Mouse (Mus musculus) gastrocnemius, postnatal 25 days (tissue): ENCODE results near the gene Gimap5. TPM values are rescaled to one million over a fixed set of nuclear protein-coding genes. Genes with fewer than 3 reads are reported as not detected.

Experiments used
- total RNA-seq, 2 experiments: library from RNA; stranded (reverse); gene quantifications; 1 replicate in 1 of 2; 2 replicates in 1 of 2; pipeline ENCODE4 v1.2.3; 2021

Gene Gimap5
- total RNA-seq, 2 experiments from 2014 or later, result 1.6 to 3.3 TPM

Other genes starting within 250 kb of the Gimap5 start
- 10 to 100 TPM; 43.0 to 45.0 TPM for gene Atp6v0e2, start 208.6 kb upstream of the Gimap5 start, total RNA-seq
- gene Lrrc61, start 191.4 kb upstream of the Gimap5 start, total RNA-seq, result 10 to 100 TPM; 14.0 to 15.0 TPM
- gene Rarres2, start 173.4 kb upstream of the Gimap5 start, total RNA-seq, result 10 to 100 TPM; 19.7 to 35.5 TPM
- gene Gm45021, start 156.6 kb upstream of the Gimap5 start, total RNA-seq, result not detected
- 10 to 100 TPM; 21.0 to 23.0 TPM for gene Repin1, start 152.3 kb upstream of the Gimap5 start, total RNA-seq
- gene Gm44965, start 152.3 kb upstream of the Gimap5 start, total RNA-seq, result 1 to 10 TPM in 1 of 2 experiments, not detected in 1; 1.5 TPM
- gene Zfp775, start 144.1 kb upstream of the Gimap5 start, total RNA-seq, result 1 to 10 TPM; 6.5 to 6.9 TPM
- gene AI854703, start 119.4 kb upstream of the Gimap5 start, total RNA-seq, result under 1 TPM; 0.24 to 0.38 TPM
- 1 to 10 TPM; 2.1 to 3.0 TPM for gene Gimap8, start 99.0 kb upstream of the Gimap5 start, total RNA-seq
- gene Gimap9, start 70.1 kb upstream of the Gimap5 start, total RNA-seq, result under 1 TPM; 0.51 to 0.67 TPM
- 1 to 10 TPM; 5.1 to 7.7 TPM for gene Gimap4, start 61.6 kb upstream of the Gimap5 start, total RNA-seq
- 10 to 100 TPM; 10.7 to 11.5 TPM for gene Gimap6, start 38.0 kb upstream of the Gimap5 start, total RNA-seq
- gene Gm28053, start 27.6 kb upstream of the Gimap5 start, total RNA-seq, result not detected
- not detected for gene Gimap7, start 27.6 kb upstream of the Gimap5 start, total RNA-seq
- 1 to 10 TPM; 2.5 to 5.0 TPM for gene Gimap1, start 7.1 kb upstream of the Gimap5 start, total RNA-seq
- under 1 TPM in 1 of 2 experiments, not detected in 1; 0.32 TPM for gene Gimap3, start 24.7 kb downstream of the Gimap5 start, total RNA-seq
- 1 to 10 TPM; 4.3 to 4.9 TPM for gene Tmem176a, start 94.7 kb downstream of the Gimap5 start, total RNA-seq
- 10 to 100 TPM; 11.4 to 15.2 TPM for gene Tmem176b, start 95.3 kb downstream of the Gimap5 start, total RNA-seq
- not detected for gene Aoc1, start 126.7 kb downstream of the Gimap5 start, total RNA-seq
- gene 1600015I10Rik, start 183.7 kb downstream of the Gimap5 start, total RNA-seq, result not detected
- gene Doxl2, start 228.8 kb downstream of the Gimap5 start, total RNA-seq, result not detected
- gene Svs1, start 240.7 kb downstream of the Gimap5 start, total RNA-seq, result not detected